Mouse (Mus musculus): ENCODE measurements around the gene Fuk. TPM values are rescaled to one million over a fixed set of nuclear protein-coding genes. Genes with fewer than 3 reads are reported as not detected.
"Not testable (repeated sequence)": the region's sequence is repeated elsewhere in the genome, so short reads cannot be mapped to it uniquely, and the experiment has no call there.

Gene Fuk
- polyA plus RNA-seq, 1 experiment, result 12.9 TPM

DNA sequence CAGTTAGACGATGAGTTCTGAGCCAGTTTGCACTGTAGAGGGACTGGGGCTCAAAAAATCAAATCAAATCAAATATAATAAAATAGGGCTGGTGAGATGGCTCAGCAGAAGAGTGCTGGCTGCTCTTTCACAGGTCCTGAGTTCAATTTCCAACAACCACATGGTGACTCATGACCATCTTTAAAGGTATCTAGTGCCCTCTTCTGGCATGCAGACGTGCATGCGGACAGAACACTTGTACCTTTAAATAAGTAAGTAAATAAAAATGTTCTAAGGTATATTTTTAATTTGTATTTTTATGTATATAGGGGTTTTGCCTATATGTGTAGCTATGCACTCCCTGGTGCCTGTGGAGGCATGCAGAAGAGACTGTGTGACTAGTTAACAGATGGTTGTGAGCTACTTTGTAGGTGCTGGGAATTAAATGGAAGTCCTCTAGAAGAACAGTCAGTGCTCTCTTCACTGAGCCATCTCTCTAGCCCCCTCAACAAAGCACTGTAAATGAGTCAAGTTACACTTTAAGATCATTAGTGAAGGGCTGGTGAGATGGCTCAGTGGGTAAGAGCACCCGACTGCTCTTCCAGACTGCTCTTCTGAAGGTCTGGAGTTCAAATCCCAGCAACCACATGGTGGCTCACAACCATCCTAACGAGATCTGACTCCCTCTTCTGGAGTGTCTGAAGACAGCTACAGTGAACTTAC, 45.4 kb downstream of the Fuk start:
- Histone ChIP-seq H3K27ac (ENCODE audit: insufficient read depth, low read length) (no peak overlapping the region), H3K36me3 (ENCODE audit: control insufficient read depth, insufficient read depth, low read length) (peaks cover 30% of the 10 kb centered on the region), H3K27me3 (ENCODE audit: control insufficient read depth, insufficient read depth, low read length) (no peaks in the 10 kb centered on the region), H3K4me1 (ENCODE audit: control insufficient read depth, insufficient read depth, insufficient read length) (no peaks in the 10 kb centered on the region), H3K4me3 (ENCODE audit: extremely low read depth, insufficient read depth, insufficient read length) (no peak overlapping the region)
- WGBS, result 84% methylated on average over 5 of the region's 5 CpGs
- DNase-seq (ENCODE audit: low read depth in 1 of 2, low spot score in 2 of 2), result no peak
- TF ChIP-seq POLR2A (IDR thresholded peaks at IDR 0.05; ENCODE audit: low read depth, low read length) (no peak), CTCF (IDR thresholded peaks at IDR 0.05; ENCODE audit: extremely low read depth, insufficient read depth, insufficient read length, insufficient replicate concordance) (no peak)

DNA sequence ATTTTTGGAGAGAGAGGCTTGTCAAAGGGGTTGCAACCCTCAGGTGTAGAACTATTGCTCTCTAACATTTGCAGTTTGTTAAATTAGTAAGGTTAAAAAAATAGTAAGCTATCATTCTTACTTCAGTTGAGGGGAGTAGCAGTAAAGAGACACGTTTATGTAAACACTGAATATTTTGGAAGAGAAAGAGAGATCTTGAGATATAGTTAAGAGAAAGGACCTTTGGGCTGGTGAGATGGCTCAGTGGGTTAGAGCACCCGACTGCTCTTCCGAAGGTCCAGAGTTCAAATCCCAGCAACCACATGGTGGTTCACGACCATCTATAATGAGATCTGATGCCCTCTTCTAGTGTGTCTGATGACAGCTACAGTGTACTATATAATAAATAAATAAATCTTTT, 46.2 kb downstream of the Fuk start:
- H3K4me1 ChIP-seq (ENCODE audit: control insufficient read depth, insufficient read depth, insufficient read length); DNase-seq (ENCODE audit: low read depth in 1 of 2, low spot score in 2 of 2); H3K27me3 ChIP-seq (ENCODE audit: control insufficient read depth, insufficient read depth, low read length); H3K4me3 ChIP-seq (ENCODE audit: extremely low read depth, insufficient read depth, insufficient read length); H3K27ac ChIP-seq (ENCODE audit: insufficient read depth, low read length): not testable (repeated sequence)
- H3K36me3 ChIP-seq (ENCODE audit: control insufficient read depth, insufficient read depth, low read length), result peaks cover 36% of the 10 kb centered on the region
- WGBS, result 94% methylated on average over 4 of the region's 4 CpGs

DNA sequence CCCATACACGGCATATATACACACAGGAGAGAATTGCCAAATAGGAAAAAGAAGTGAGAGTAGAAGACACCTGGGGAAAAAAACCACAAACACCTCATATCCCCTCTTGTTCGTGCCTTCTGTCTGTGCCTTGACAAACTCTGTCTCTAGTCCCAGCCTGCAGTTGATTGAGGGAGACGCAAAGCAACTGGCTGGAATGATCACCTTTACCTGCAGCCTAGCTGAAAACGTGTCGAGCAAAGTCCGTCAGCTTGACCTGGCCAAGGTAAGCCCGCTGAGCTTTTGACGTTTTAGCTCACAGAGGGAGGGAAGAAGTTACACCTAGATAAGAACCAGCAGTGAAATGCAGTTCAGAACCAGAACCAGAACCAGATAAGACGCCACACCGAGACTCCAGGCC, 51.1 kb downstream of the Fuk start:
- TF ChIP-seq POLR2A (IDR thresholded peaks at IDR 0.05; ENCODE audit: low read depth, low read length) (no peak), CTCF (IDR thresholded peaks at IDR 0.05; ENCODE audit: extremely low read depth, insufficient read depth, insufficient read length, insufficient replicate concordance) (no peak)
- Histone ChIP-seq H3K27me3 (ENCODE audit: control insufficient read depth, insufficient read depth, low read length) (no peaks in the 10 kb centered on the region), H3K4me3 (ENCODE audit: extremely low read depth, insufficient read depth, insufficient read length) (no peak overlapping the region), H3K27ac (ENCODE audit: insufficient read depth, low read length) (no peak overlapping the region), H3K4me1 (ENCODE audit: control insufficient read depth, insufficient read depth, insufficient read length) (peaks cover 5% of the 10 kb centered on the region; the same call in 1 of the 2 replicates), H3K36me3 (ENCODE audit: control insufficient read depth, insufficient read depth, low read length) (peaks cover 35% of the 10 kb centered on the region)
- 93% methylated on average over 10 of the region's 10 CpGs for WGBS
- no peak for DNase-seq (ENCODE audit: low read depth in 1 of 2, low spot score in 2 of 2)

DNA sequence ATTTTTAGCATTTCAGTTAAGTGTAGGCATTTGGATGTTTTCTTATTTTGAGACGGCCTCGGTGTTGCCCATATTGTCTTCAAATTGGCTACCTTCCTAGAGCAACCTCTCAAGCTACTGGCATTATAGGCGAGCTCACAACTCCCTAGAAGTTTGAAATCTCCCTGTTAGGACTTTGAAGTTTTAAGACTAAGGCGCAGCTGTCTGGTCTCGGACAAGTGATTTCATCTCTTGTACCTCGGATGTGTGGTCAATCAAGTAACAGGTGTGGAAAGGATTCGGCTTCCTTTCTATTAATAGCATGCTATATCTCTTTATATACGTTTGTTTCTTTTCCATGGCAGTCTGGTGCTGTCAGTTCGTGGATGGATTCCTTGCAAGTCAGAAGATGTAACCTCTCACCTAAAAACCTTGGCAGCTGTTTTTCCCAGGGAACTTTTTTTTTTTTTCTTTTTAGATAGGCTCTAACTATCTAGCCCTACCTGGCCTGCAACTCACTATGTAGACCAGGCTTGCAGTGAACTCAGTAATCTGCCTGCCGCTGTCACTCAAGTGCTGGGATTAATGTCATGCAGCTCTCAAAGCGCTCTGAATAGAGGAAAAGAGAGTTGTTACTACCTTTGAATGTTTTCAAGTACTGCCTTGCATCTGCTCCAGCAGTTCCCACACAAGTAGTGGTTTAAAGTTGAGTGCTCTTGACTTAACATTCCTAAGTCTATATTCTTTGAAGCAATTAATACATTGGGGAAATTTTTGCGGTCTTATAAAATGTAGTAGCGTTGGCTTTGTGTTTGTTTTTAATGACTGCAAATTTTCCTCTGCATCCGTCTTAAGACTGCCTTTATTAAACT, 54.4 kb downstream of the Fuk start:
- TF ChIP-seq CTCF (IDR thresholded peaks at IDR 0.05; ENCODE audit: extremely low read depth, insufficient read depth, insufficient read length, insufficient replicate concordance), result no peak
- TF ChIP-seq POLR2A (IDR thresholded peaks at IDR 0.05; ENCODE audit: low read depth, low read length), result no peak
- Histone ChIP-seq H3K4me1 (ENCODE audit: control insufficient read depth, insufficient read depth, insufficient read length) (peaks cover 5% of the 10 kb centered on the region; the same call in 1 of the 2 replicates), H3K27ac (ENCODE audit: insufficient read depth, low read length) (no peak overlapping the region), H3K27me3 (ENCODE audit: control insufficient read depth, insufficient read depth, low read length) (no peaks in the 10 kb centered on the region), H3K36me3 (ENCODE audit: control insufficient read depth, insufficient read depth, low read length) (peaks cover 27% of the 10 kb centered on the region), H3K4me3 (ENCODE audit: extremely low read depth, insufficient read depth, insufficient read length) (no peak overlapping the region; the same call in 1 of the 2 replicates)
- 43% methylated on average over 14 of the region's 14 CpGs for WGBS
- DNase-seq (ENCODE audit: low read depth in 1 of 2, low spot score in 2 of 2), result no peak

DNA sequence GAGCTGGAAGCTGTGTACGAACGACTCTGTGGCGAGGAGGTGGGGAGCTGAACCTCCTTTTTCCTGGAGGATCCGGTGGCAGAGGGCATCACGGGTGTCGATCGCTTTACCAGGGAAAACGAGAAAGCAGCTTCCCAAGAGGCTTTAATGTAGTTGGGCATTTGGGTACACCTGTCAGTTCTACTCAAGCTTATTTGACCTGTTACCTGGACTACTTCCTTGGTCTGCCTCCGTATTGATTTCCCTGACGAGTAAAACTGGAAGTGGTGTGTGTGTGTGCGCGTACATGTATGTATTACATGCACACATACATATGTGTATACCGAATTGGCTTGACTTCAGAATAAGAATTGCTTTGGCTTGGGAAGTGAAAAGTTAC, 55.1 kb downstream of the Fuk start:
- no peak for TF ChIP-seq POLR2A (IDR thresholded peaks at IDR 0.05; ENCODE audit: low read depth, low read length)
- no peak for TF ChIP-seq CTCF (IDR thresholded peaks at IDR 0.05; ENCODE audit: extremely low read depth, insufficient read depth, insufficient read length, insufficient replicate concordance)
- WGBS, result under 1% methylated on average over 13 of the region's 13 CpGs
- peaks cover 31% of the 10 kb centered on the region for H3K36me3 ChIP-seq (ENCODE audit: control insufficient read depth, insufficient read depth, low read length)
- DNase-seq (ENCODE audit: low read depth in 1 of 2, low spot score in 2 of 2), result no peak
- no peaks in the 10 kb centered on the region for H3K27me3 ChIP-seq (ENCODE audit: control insufficient read depth, insufficient read depth, low read length)
- peaks cover 5% of the 10 kb centered on the region; the same call in 1 of the 2 replicates for H3K4me1 ChIP-seq (ENCODE audit: control insufficient read depth, insufficient read depth, insufficient read length)
- H3K4me3 ChIP-seq (ENCODE audit: extremely low read depth, insufficient read depth, insufficient read length), result peak overlapping the region; percentile 97
- H3K27ac ChIP-seq (ENCODE audit: insufficient read depth, low read length), result peak overlapping the region; percentile 77

DNA sequence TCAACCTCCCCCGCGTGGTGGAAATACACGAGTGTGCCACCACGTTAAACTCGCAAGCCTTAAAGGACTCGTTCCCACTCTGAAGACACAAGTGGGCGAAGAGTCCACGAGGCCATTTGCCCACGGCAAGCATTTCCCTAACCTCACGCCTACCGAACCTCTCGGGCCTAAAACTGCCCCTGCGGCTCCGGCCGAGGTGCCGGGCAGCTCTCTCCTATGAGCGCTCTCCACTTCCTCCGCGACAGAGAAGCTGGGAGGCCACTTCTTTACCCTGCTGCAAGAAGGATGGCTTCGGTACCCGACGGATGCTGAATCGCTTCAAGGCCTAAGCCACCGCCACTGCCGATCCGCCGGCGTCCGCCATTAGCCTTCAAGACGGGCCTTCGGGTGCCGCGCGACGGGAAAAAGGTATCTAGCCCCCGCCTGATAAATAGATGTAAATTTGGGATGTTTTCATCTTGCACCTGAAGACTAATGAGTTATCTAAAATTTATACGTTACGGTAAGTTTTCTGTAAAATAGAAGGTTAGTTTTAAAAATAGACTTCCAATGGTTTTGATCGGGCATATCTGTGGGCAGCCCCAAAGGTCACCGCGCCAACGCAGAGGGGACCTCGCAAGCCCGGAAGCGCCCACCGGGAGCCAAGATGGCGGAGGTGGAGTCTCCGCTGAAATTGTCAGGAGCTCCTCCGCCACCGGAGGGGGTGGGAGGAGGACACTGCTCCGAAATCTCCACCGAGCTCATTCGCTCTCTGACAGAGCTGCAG, 55.7 kb downstream of the Fuk start, which contains the start of the genes Cog4 and Sf3b3:
Gene Cog4 (plus strand): TSS at position 196 of the 766 bp plus-strand sequence.
Gene Sf3b3 (minus strand): TSS at position 383 of the 766 bp plus-strand sequence.
- Histone ChIP-seq H3K4me1 (ENCODE audit: control insufficient read depth, insufficient read depth, insufficient read length) (peaks cover 5% of the 10 kb centered on the region; the same call in 1 of the 2 replicates), H3K27ac (ENCODE audit: insufficient read depth, low read length) (peak within 1 kb of the TSS; percentile 77), H3K27me3 (ENCODE audit: control insufficient read depth, insufficient read depth, low read length) (no peaks in the 10 kb centered on the region), H3K4me3 (ENCODE audit: extremely low read depth, insufficient read depth, insufficient read length) (peak within 1 kb of the TSS; percentile 97), H3K36me3 (ENCODE audit: control insufficient read depth, insufficient read depth, low read length) (peaks cover 32% of the 10 kb centered on the region)
- DNase-seq (ENCODE audit: low read depth in 1 of 2, low spot score in 2 of 2), result peak; percentile 79 to 83
- TF ChIP-seq POLR2A (IDR thresholded peaks at IDR 0.05; ENCODE audit: low read depth, low read length) (peak; percentile 84), CTCF (IDR thresholded peaks at IDR 0.05; ENCODE audit: extremely low read depth, insufficient read depth, insufficient read length, insufficient replicate concordance) (no peak)
- WGBS, result under 1% methylated on average over 53 of the region's 53 CpGs

Measured in spleen, adult 2 months (tissue).